Mouse (Mus musculus) neural tube, embryonic 14.5 days (tissue): Measurements from ENCODE around the gene Atp5k. TPM values are rescaled to one million over a fixed set of nuclear protein-coding genes. Genes with fewer than 3 reads are reported as not detected.

Experiments used
- ATAC-seq: fragments of 200-750 bp; cut with Nextera tagmentation; 2 replicates; pipeline ENCODE4 v1.8.0; 2017; ENCODE audit warnings: low read depth, mild to moderate bottlenecking, moderate TSS enrichment, moderate library complexity
- H3K27ac ChIP-seq: fragments of 300-500 bp; sonication (generic); 2 replicates; pipeline ENCODE4 v1.5.1; 2014; ENCODE audit warnings: low read depth, mild to moderate bottlenecking, control low read depth, low read length, moderate library complexity, mixed read lengths
- H3K27me3 ChIP-seq: fragments of 300-500 bp; sonication (generic); 2 replicates; pipeline ENCODE4 v1.6.1; 2014; ENCODE audit warnings: low read length; ENCODE audit not compliant: control insufficient read depth, insufficient read depth
- H3K36me3 ChIP-seq: fragments of 300-500 bp; sonication (generic); 2 replicates; pipeline ENCODE4 v1.6.1; 2014; ENCODE audit warnings: low read length, mixed read lengths; ENCODE audit not compliant: control insufficient read depth, insufficient read depth
- H3K4me1 ChIP-seq: fragments of 300-500 bp; sonication (generic); 2 replicates; pipeline ENCODE4 v1.6.1; 2014; ENCODE audit warnings: low read length; ENCODE audit not compliant: control insufficient read depth, insufficient read depth
- H3K4me2 ChIP-seq: fragments of 300-500 bp; sonication (generic); 2 replicates; pipeline ENCODE4 v1.6.1; 2014; ENCODE audit warnings: mild to moderate bottlenecking, low read depth, low read length, control low read depth
- H3K4me3 ChIP-seq: fragments of 300-500 bp; sonication (generic); 2 replicates; pipeline ENCODE4 v1.5.1; 2014; ENCODE audit warnings: low read depth, low read length, control low read depth, mixed read lengths
- H3K9ac ChIP-seq: fragments of 300-500 bp; sonication (generic); replicated peaks from 2 replicates; pipeline ENCODE4 v1.6.1; 2014; ENCODE audit warnings: low read depth, mild to moderate bottlenecking, control low read depth, low read length, mixed read lengths
- H3K9me3 ChIP-seq: fragments of 300-500 bp; sonication (generic); 2 replicates; pipeline ENCODE4 v1.6.1; 2016; ENCODE audit warnings: low read length; ENCODE audit not compliant: control insufficient read depth
- WGBS: fragments of 180-500 bp; shearing (Covaris S2); extraction: QIAGEN DNeasy Blood & Tissue Kit; methylation state at CpG from one replicate; pipeline ENCODE4 v1.1.7; 2014; 5-methylcytosine and 5-hydroxymethylcytosine counted together
- polyA plus RNA-seq: library from polyadenylated mRNA; unstranded; fragments of >200 nt; fragmentation: Nextera tagmentation; extraction: Ambion mirVana; gene quantifications from 2 replicates; pipeline ENCODE4 v1.2.1, GENCODE M21; 2014

The Atp5k gene
- polyA plus RNA-seq, 1 experiment from 2014 or later, result 448 TPM

GRCm38 (mm10) chr5:108447857-108448256 is 13.6 kb upstream of the Atp5k start:
- Histone ChIP-seq H3K4me3 (no peak overlapping the region), H3K27me3 (peaks cover 3% of the 10 kb centered on the region; the same call in 1 of the 2 replicates), H3K27ac (no peak overlapping the region), H3K9me3 (no peaks in the 10 kb centered on the region), H3K4me1 (0 out of 2 replicates have a peak, but pooled peaks cover 3% of the 10 kb centered on the region), H3K4me2 (no peak overlapping the region), H3K9ac (no peak overlapping the region), H3K36me3 (no peaks in the 10 kb centered on the region)
- no peak for ATAC-seq
- WGBS, result 80% methylated on average over 7 of the region's 7 CpGs

DNA sequence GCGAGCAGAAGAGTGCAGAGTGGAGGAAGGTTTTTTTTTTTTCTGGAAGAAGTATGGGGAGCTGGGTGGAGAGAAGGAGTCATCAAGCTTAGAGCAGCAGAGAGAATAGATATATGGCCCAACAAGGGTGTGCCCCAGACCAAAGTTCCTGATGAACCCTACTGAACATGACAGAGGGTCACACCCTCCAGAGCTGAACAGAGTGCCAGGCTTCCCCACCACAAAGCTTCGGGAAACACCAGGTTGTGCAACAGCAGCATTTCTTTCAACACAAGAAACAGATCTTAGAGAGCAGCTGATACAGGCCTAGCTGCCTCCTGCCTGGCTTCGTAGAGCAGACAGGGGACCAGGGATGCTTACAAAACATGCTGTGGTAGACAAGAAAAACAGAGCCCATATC is 12.7 kb upstream of the Atp5k start:
- Histone ChIP-seq H3K27ac (no peak overlapping the region), H3K4me3 (no peak overlapping the region), H3K27me3 (peaks cover 3% of the 10 kb centered on the region; the same call in 1 of the 2 replicates), H3K9ac (no peak overlapping the region), H3K4me1 (0 out of 2 replicates have a peak, but pooled peaks cover 3% of the 10 kb centered on the region), H3K36me3 (no peaks in the 10 kb centered on the region), H3K9me3 (no peaks in the 10 kb centered on the region), H3K4me2 (no peak overlapping the region)
- 91% methylated on average over 3 of the region's 3 CpGs for WGBS
- ATAC-seq, result no peak

DNA sequence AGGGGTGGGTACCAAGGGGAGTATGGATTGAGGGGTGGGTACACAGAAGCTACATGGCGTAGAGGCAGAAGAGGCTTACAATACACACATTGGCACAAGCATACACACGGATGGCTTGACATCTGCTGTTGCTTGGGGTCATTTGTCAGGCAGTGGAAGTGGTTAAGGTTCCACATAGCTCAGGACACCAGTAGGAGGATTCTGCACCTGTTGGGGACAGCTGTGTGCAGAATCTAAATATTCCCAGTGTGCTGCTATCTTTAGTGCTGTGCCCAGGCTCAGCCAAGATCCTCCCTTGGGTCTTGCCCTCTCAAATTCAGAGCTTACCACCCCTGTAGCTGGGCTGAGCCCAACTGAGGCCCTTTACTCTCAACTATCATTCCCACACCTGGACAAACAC is 1.9 kb upstream of the Atp5k start:
- Histone ChIP-seq H3K27ac (no peak overlapping the region), H3K36me3 (0 out of 2 replicates have a peak, but pooled peaks cover 2% of the 10 kb centered on the region), H3K9ac (no peak overlapping the region), H3K4me1 (peaks cover 14% of the 10 kb centered on the region), H3K9me3 (no peaks in the 10 kb centered on the region), H3K4me3 (no peak overlapping the region), H3K27me3 (no peaks in the 10 kb centered on the region), H3K4me2 (no peak overlapping the region)
- 75% methylated on average over 2 of the region's 2 CpGs for WGBS
- no peak for ATAC-seq

- no peaks in the 10 kb centered on the region for H3K27me3 ChIP-seq
- ATAC-seq, result no peak
- H3K36me3 ChIP-seq, result 0 out of 2 replicates have a peak, but pooled peaks cover 11% of the 10 kb centered on the region
- no peak overlapping the region for H3K4me3 ChIP-seq
- 94% methylated on average over 6 of the region's 6 CpGs for WGBS
- H3K9me3 ChIP-seq, result no peaks in the 10 kb centered on the region
- H3K4me2 ChIP-seq, result no peak overlapping the region
- H3K9ac ChIP-seq, result no peak overlapping the region
- peaks cover 14% of the 10 kb centered on the region for H3K4me1 ChIP-seq
- H3K27ac ChIP-seq, result no peak overlapping the region
Measured at GRCm38 (mm10) chr5:108431196-108431595, 3.1 kb downstream of the Atp5k start.

- H3K36me3 ChIP-seq, result 0 out of 2 replicates have a peak, but pooled peaks cover 11% of the 10 kb centered on the region
- H3K27ac ChIP-seq, result no peak overlapping the region
- ATAC-seq, result peak; percentile 54; the same call in 1 of the 2 replicates
- H3K4me2 ChIP-seq, result no peak overlapping the region
- H3K4me1 ChIP-seq, result no peaks in the 10 kb centered on the region
- WGBS, result 75% methylated on average over 1 of the region's 1 CpGs
- no peaks in the 10 kb centered on the region for H3K9me3 ChIP-seq
- H3K9ac ChIP-seq, result no peak overlapping the region
- no peaks in the 10 kb centered on the region for H3K27me3 ChIP-seq
- H3K4me3 ChIP-seq, result no peak overlapping the region
Measured at GRCm38 (mm10) chr5:108427186-108427585, 7.1 kb downstream of the Atp5k start.

GRCm38 (mm10) chr5:108423427-108423826 is 10.8 kb downstream of the Atp5k start:
- 97% methylated on average over 2 of the region's 2 CpGs for WGBS
- no peak overlapping the region for H3K27ac ChIP-seq
- no peak overlapping the region for H3K4me3 ChIP-seq
- H3K4me2 ChIP-seq, result no peak overlapping the region
- H3K36me3 ChIP-seq, result no peaks in the 10 kb centered on the region
- H3K9me3 ChIP-seq, result no peaks in the 10 kb centered on the region
- no peak for ATAC-seq
- H3K4me1 ChIP-seq, result no peaks in the 10 kb centered on the region
- H3K9ac ChIP-seq, result no peak overlapping the region
- no peaks in the 10 kb centered on the region for H3K27me3 ChIP-seq

DNA sequence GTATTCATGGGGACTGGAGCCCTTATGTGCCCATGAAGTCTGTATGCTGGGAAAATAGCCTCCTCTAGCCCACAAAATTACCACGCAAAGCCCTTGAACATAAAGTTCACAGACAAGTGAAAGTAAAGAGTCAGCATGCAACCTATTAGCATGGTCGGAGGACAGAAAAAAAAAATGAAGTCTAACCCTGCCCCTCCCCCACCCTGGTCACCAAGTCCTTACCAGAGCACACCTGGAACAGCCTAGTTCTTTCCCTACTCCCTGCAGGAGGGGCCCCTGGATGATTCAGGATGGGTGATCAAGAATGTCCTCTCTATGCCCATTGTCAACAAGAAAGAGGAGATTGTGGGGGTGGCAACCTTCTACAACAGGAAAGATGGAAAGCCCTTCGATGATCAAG is 11.5 kb downstream of the Atp5k start:
- Histone ChIP-seq H3K36me3 (no peaks in the 10 kb centered on the region), H3K27ac (no peak overlapping the region), H3K27me3 (no peaks in the 10 kb centered on the region), H3K9ac (no peak overlapping the region), H3K9me3 (no peaks in the 10 kb centered on the region), H3K4me2 (no peak overlapping the region), H3K4me3 (no peak overlapping the region), H3K4me1 (no peaks in the 10 kb centered on the region)
- WGBS, result 73% methylated on average over 3 of the region's 3 CpGs
- no peak for ATAC-seq

DNA sequence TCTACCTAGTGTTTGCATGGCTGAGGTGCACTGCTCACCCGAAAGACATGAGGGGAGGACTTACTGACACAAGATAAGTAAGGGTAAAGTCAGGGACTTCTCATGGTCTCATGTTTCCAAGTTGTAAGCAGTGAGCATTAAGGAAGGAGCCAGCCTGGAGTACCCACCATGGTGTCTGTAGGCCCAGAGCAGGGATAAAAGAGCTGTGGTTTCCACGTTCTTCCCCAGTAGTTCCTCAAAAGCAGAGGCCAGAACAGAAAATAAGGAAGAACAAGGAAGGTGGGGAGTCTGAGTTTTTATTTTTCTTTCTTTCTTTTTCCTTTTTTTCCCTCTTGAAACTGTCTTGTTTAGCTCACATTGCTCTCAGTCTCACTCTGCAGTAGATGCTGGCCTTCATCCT is 19.5 kb downstream of the Atp5k start:
- Histone ChIP-seq H3K4me1 (no peaks in the 10 kb centered on the region), H3K4me2 (no peak overlapping the region), H3K9ac (no peak overlapping the region), H3K9me3 (no peaks in the 10 kb centered on the region), H3K27me3 (no peaks in the 10 kb centered on the region), H3K4me3 (no peak overlapping the region), H3K27ac (no peak overlapping the region), H3K36me3 (no peaks in the 10 kb centered on the region)
- 79% methylated on average over 2 of the region's 2 CpGs for WGBS
- ATAC-seq, result no peak

DNA sequence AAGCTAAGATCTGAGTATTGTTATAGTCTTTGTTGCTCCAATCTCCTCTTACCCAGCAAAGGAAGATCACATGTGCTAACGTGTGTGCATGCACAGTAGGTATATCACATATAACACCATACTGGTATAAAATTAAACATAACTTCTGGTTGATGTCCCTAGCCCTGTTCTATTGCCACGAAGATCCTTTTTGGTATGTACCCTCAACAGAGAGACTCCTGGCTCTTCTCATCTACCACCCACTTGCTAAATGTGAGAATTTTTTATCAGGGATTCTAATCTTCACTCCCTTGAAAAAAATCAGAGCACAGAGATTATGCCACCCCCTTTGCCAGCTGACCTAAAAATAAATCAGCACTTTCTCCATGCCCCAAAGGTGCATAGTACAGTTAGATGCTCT is 27.3 kb downstream of the Atp5k start:
- Histone ChIP-seq H3K27ac (no peak overlapping the region), H3K4me2 (no peak overlapping the region), H3K4me1 (no peaks in the 10 kb centered on the region), H3K4me3 (no peak overlapping the region), H3K36me3 (no peaks in the 10 kb centered on the region), H3K27me3 (no peaks in the 10 kb centered on the region), H3K9ac (no peak overlapping the region), H3K9me3 (no peaks in the 10 kb centered on the region)
- no peak for ATAC-seq
- WGBS, result 76% methylated on average over 2 of the region's 2 CpGs
